Mouse (Mus musculus): ENCODE measurements around the gene Pcgf6. TPM values are rescaled to one million over a fixed set of nuclear protein-coding genes. Genes with fewer than 3 reads are reported as not detected.

Pcgf6 gene
- total and polyA plus RNA-seq, 2 experiments from 2014 or later: 3.3 to 4.1 TPM

- Histone ChIP-seq H3K9ac (replicated peaks; ENCODE audit: low read depth, low read length) (no peak overlapping the region), H3K9me3 (replicated peaks; ENCODE audit: control insufficient read depth, low read length) (no peaks in the 10 kb centered on the region), H3K36me3 (replicated peaks; ENCODE audit: control insufficient read depth, insufficient read depth, low read length) (0 out of 2 replicates have a peak, but pooled peaks cover 4% of the 10 kb centered on the region), H3K4me2 (ENCODE audit: low read depth, low read length) (no peak overlapping the region), H3K4me3 (ENCODE audit: low read depth, low read length) (no peak overlapping the region), H3K4me1 (ENCODE audit: control insufficient read depth, insufficient read depth) (peaks cover 6% of the 10 kb centered on the region; the same call in 1 of the 2 replicates), H3K27me3 (ENCODE audit: control insufficient read depth, insufficient read depth, low read length) (no peaks in the 10 kb centered on the region), H3K27ac (ENCODE audit: low read depth) (no peak overlapping the region)
- TF ChIP-seq CTCF (IDR thresholded peaks at IDR 0.05; ENCODE audit: low read depth) (no peak), EP300 (IDR thresholded peaks at IDR 0.05; ENCODE audit: low read depth) (no peak)
- 74% methylated on average over 4 of the region's 4 CpGs for WGBS
- DNase-seq (ENCODE audit: low spot score) (no peak), ATAC-seq (ENCODE audit: insufficient read depth, low read depth) (no peak)
Observed at GRCm38 (mm10) chr19:47052927-47053326, 2.2 kb upstream of the Pcgf6 start.

- TF ChIP-seq CTCF (IDR thresholded peaks at IDR 0.05; ENCODE audit: low read depth) (no peak), EP300 (IDR thresholded peaks at IDR 0.05; ENCODE audit: low read depth) (no peak)
- Histone ChIP-seq H3K27ac (ENCODE audit: low read depth) (no peak overlapping the region), H3K9ac (replicated peaks; ENCODE audit: low read depth, low read length) (peak overlapping the region; percentile 75; the same call in 1 of the 2 replicates), H3K4me3 (ENCODE audit: low read depth, low read length) (peak overlapping the region; percentile 85), H3K36me3 (replicated peaks; ENCODE audit: control insufficient read depth, insufficient read depth, low read length) (peaks cover 18% of the 10 kb centered on the region; the same call in 1 of the 2 replicates), H3K9me3 (replicated peaks; ENCODE audit: control insufficient read depth, low read length) (no peaks in the 10 kb centered on the region), H3K4me2 (ENCODE audit: low read depth, low read length) (peak overlapping the region; percentile 99), H3K27me3 (ENCODE audit: control insufficient read depth, insufficient read depth, low read length) (no peaks in the 10 kb centered on the region), H3K4me1 (ENCODE audit: control insufficient read depth, insufficient read depth) (peaks cover 6% of the 10 kb centered on the region; the same call in 1 of the 2 replicates)
- 5% methylated on average over 7 of the region's 7 CpGs for WGBS
- DNase-seq (ENCODE audit: low spot score): no peak
- ATAC-seq (ENCODE audit: insufficient read depth, low read depth): no peak
Observed at GRCm38 (mm10) chr19:47049840-47050239, 866 bp downstream of the Pcgf6 start.

GRCm38 (mm10) chr19:47049061-47049460 lies 1.6 kb downstream of the Pcgf6 start:
- H3K4me1 ChIP-seq (ENCODE audit: control insufficient read depth, insufficient read depth): peaks cover 6% of the 10 kb centered on the region; the same call in 1 of the 2 replicates
- H3K9me3 ChIP-seq (replicated peaks; ENCODE audit: control insufficient read depth, low read length): no peaks in the 10 kb centered on the region
- no peak overlapping the region for H3K27ac ChIP-seq (ENCODE audit: low read depth)
- H3K9ac ChIP-seq (replicated peaks; ENCODE audit: low read depth, low read length): no peak overlapping the region
- H3K4me3 ChIP-seq (ENCODE audit: low read depth, low read length): no peak overlapping the region
- TF ChIP-seq CTCF (IDR thresholded peaks at IDR 0.05; ENCODE audit: low read depth) (no peak), EP300 (IDR thresholded peaks at IDR 0.05; ENCODE audit: low read depth) (no peak)
- WGBS: 70% methylated on average over 4 of the region's 4 CpGs
- H3K4me2 ChIP-seq (ENCODE audit: low read depth, low read length): no peak overlapping the region
- H3K36me3 ChIP-seq (replicated peaks; ENCODE audit: control insufficient read depth, insufficient read depth, low read length): peaks cover 18% of the 10 kb centered on the region; the same call in 1 of the 2 replicates
- no peaks in the 10 kb centered on the region for H3K27me3 ChIP-seq (ENCODE audit: control insufficient read depth, insufficient read depth, low read length)
- DNase-seq (ENCODE audit: low spot score): no peak
- no peak for ATAC-seq (ENCODE audit: insufficient read depth, low read depth)

- TF ChIP-seq CTCF (IDR thresholded peaks at IDR 0.05; ENCODE audit: low read depth) (no peak), EP300 (IDR thresholded peaks at IDR 0.05; ENCODE audit: low read depth) (no peak)
- H3K27me3 ChIP-seq (ENCODE audit: control insufficient read depth, insufficient read depth, low read length): no peaks in the 10 kb centered on the region
- no peak overlapping the region for H3K9ac ChIP-seq (replicated peaks; ENCODE audit: low read depth, low read length)
- peaks cover 18% of the 10 kb centered on the region; the same call in 1 of the 2 replicates for H3K36me3 ChIP-seq (replicated peaks; ENCODE audit: control insufficient read depth, insufficient read depth, low read length)
- no peak for DNase-seq (ENCODE audit: low spot score)
- H3K27ac ChIP-seq (ENCODE audit: low read depth): no peak overlapping the region
- WGBS: 84% methylated on average over 13 of the region's 13 CpGs
- no peaks in the 10 kb centered on the region for H3K9me3 ChIP-seq (replicated peaks; ENCODE audit: control insufficient read depth, low read length)
- no peak for ATAC-seq (ENCODE audit: insufficient read depth, low read depth)
- H3K4me1 ChIP-seq (ENCODE audit: control insufficient read depth, insufficient read depth): peaks cover 6% of the 10 kb centered on the region; the same call in 1 of the 2 replicates
- no peak overlapping the region for H3K4me2 ChIP-seq (ENCODE audit: low read depth, low read length)
- no peak overlapping the region for H3K4me3 ChIP-seq (ENCODE audit: low read depth, low read length)
Observed at GRCm38 (mm10) chr19:47047236-47047833, 3.4 kb downstream of the Pcgf6 start.

- Histone ChIP-seq H3K4me2 (ENCODE audit: low read depth, low read length) (no peak overlapping the region), H3K36me3 (replicated peaks; ENCODE audit: control insufficient read depth, insufficient read depth, low read length) (peaks cover 18% of the 10 kb centered on the region; the same call in 1 of the 2 replicates), H3K27ac (ENCODE audit: low read depth) (no peak overlapping the region), H3K27me3 (ENCODE audit: control insufficient read depth, insufficient read depth, low read length) (no peaks in the 10 kb centered on the region), H3K9ac (replicated peaks; ENCODE audit: low read depth, low read length) (no peak overlapping the region), H3K4me3 (ENCODE audit: low read depth, low read length) (no peak overlapping the region), H3K4me1 (ENCODE audit: control insufficient read depth, insufficient read depth) (peaks cover 6% of the 10 kb centered on the region; the same call in 1 of the 2 replicates), H3K9me3 (replicated peaks; ENCODE audit: control insufficient read depth, low read length) (no peaks in the 10 kb centered on the region)
- ATAC-seq (ENCODE audit: insufficient read depth, low read depth) (no peak), DNase-seq (ENCODE audit: low spot score) (no peak)
- WGBS: 92% methylated on average over 1 of the region's 1 CpGs
- TF ChIP-seq EP300 (IDR thresholded peaks at IDR 0.05; ENCODE audit: low read depth) (no peak), CTCF (IDR thresholded peaks at IDR 0.05; ENCODE audit: low read depth) (peak; percentile 21)
Observed at GRCm38 (mm10) chr19:47046343-47046742, 4.4 kb downstream of the Pcgf6 start.

Measured in heart, postnatal 0 days (tissue).